Mouse (Mus musculus) megakaryocyte, embryonic 14.5 days (primary cell): Measurements from ENCODE around the gene Epop.

ENCODE experiments used
- FLI1 ChIP-seq: IDR thresholded peaks from 2 replicates; pipeline ENCODE4 v1.6.1; 2012; ENCODE audit warnings: low read length, inconsistent platforms, mixed read lengths
- GATA1 ChIP-seq: IDR thresholded peaks from 3 replicates; pipeline ENCODE4 v1.6.1; 2012; ENCODE audit warnings: mixed read lengths, low read length, inconsistent platforms, borderline replicate concordance

- TF ChIP-seq GATA1 = no peak
- TF ChIP-seq FLI1 = no peak
Observed at GRCm38 (mm10) chr11:97579088-97579857, 50.2 kb downstream of the Epop start.
